Mouse (Mus musculus) lung, embryonic 14.5 days (tissue): Measurements from ENCODE around the gene Tmtc1. TPM values are rescaled to one million over a fixed set of nuclear protein-coding genes. Genes with fewer than 3 reads are reported as not detected.

ENCODE experiments used
- ATAC-seq: fragments of 200-750 bp; cut with Nextera tagmentation; 2 replicates; pipeline ENCODE4 v1.8.0; 2017; ENCODE audit warnings: mild to moderate bottlenecking, moderate TSS enrichment, moderate library complexity; ENCODE audit not compliant: insufficient read depth
- DNase-seq: peaks from one replicate; pipeline ENCODE4 v3.0.0-alpha.2; 2015
- H3K27ac ChIP-seq: fragments of 300-500 bp; sonication (generic); 2 replicates; pipeline ENCODE4 v1.5.1; 2014; ENCODE audit warnings: low read depth, mild to moderate bottlenecking, moderate library complexity
- H3K27me3 ChIP-seq: fragments of 300-500 bp; sonication (generic); 2 replicates; pipeline ENCODE4 v1.6.1; 2014; ENCODE audit warnings: low read length, control low read depth; ENCODE audit not compliant: insufficient read depth
- H3K36me3 ChIP-seq: fragments of 300-500 bp; sonication (generic); 2 replicates; pipeline ENCODE4 v1.6.1; 2014; ENCODE audit warnings: control low read depth; ENCODE audit not compliant: insufficient read depth
- H3K4me1 ChIP-seq: fragments of 300-500 bp; sonication (generic); 2 replicates; pipeline ENCODE4 v1.6.1; 2014; ENCODE audit warnings: antibody characterized with exemption, control low read depth; ENCODE audit not compliant: insufficient read depth
- H3K4me2 ChIP-seq: fragments of 300-500 bp; sonication (generic); 2 replicates; pipeline ENCODE4 v1.6.1; 2014; ENCODE audit warnings: mild to moderate bottlenecking
- H3K4me3 ChIP-seq: fragments of 300-500 bp; sonication (generic); 2 replicates; pipeline ENCODE4 v1.5.1; 2014; ENCODE audit warnings: low read depth, low read length
- H3K9ac ChIP-seq: fragments of 300-500 bp; sonication (generic); 2 replicates; pipeline ENCODE4 v1.6.1; 2014
- H3K9me3 ChIP-seq: fragments of 300-500 bp; sonication (generic); 2 replicates; pipeline ENCODE4 v1.6.1; 2016; ENCODE audit warnings: low read depth, low read length, control low read depth
- CTCF ChIP-seq: IDR thresholded peaks from 2 replicates; pipeline ENCODE4 v1.5.1; 2016; ENCODE audit warnings: antibody characterized with exemption, low read depth
- WGBS: fragments of 180-500 bp; shearing (Covaris S2); extraction: QIAGEN DNeasy Blood & Tissue Kit; methylation state at CpG from one replicate; pipeline ENCODE4 v1.1.7; 2014; 5-methylcytosine and 5-hydroxymethylcytosine counted together
- polyA plus RNA-seq: library from polyadenylated mRNA; unstranded; fragments of >200 nt; fragmentation: Nextera tagmentation; extraction: Ambion mirVana; gene quantifications from 2 replicates; pipeline ENCODE4 v1.2.1, GENCODE M21; 2014

Gene Tmtc1
- polyA plus RNA-seq, 1 experiment from 2014 or later = 3.6 TPM

DNA sequence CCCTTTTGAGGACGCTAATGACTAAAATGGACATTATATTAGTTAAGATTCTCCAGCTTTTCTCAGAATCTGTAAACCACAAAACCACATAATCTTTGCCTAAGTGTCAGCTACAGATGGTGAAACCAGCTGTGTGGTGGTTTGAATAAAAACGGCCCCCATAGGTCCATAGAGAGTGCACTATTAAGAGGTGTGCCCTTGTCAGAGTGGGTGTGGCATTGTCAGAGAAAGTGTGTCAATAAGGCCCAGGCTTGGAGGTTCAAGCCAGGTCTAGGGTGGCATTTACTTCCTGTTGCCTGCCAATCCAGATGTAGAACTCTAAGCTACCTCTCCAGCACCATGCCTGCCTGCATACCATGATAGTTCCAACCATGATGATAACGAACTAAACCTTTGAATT, 99.2 kb downstream of the Tmtc1 start:
- Histone ChIP-seq H3K27ac (no peak overlapping the region), H3K4me1 (no peaks in the 10 kb centered on the region), H3K9ac (no peak overlapping the region), H3K4me2 (no peak overlapping the region), H3K36me3 (no peaks in the 10 kb centered on the region), H3K4me3 (no peak overlapping the region), H3K27me3 (no peaks in the 10 kb centered on the region), H3K9me3 (no peaks in the 10 kb centered on the region)
- DNase-seq = no peak
- ATAC-seq = no peak
- WGBS = 74% methylated on average over 3 of the region's 3 CpGs
- no peak for TF ChIP-seq CTCF

DNA sequence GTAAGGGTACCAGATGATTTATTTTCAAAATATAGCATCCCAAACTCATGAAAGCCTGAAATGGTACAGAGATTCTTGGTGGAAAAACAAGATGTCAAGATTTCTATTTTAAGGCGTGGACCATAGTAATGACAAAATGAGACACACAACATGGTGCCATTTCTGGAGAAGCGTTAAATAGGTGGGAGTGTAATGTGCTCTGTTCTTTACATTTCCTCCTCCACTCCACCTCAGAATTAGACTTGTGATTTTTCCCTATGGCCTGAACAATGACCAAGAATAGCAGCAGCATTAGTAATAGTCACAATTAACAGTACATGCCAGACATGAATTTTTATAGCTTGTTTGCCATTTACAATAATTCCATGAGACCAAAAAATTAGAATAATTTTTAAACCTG, 102.0 kb downstream of the Tmtc1 start:
- ATAC-seq (no peak), DNase-seq (no peak)
- H3K36me3 ChIP-seq = no peaks in the 10 kb centered on the region
- H3K9ac ChIP-seq = no peak overlapping the region
- no peaks in the 10 kb centered on the region for H3K9me3 ChIP-seq
- H3K4me3 ChIP-seq = no peak overlapping the region
- no peak for TF ChIP-seq CTCF
- H3K27ac ChIP-seq = no peak overlapping the region
- no peaks in the 10 kb centered on the region for H3K4me1 ChIP-seq
- no peaks in the 10 kb centered on the region for H3K27me3 ChIP-seq
- H3K4me2 ChIP-seq = no peak overlapping the region
- WGBS = 91% methylated on average over 2 of the region's 2 CpGs

DNA sequence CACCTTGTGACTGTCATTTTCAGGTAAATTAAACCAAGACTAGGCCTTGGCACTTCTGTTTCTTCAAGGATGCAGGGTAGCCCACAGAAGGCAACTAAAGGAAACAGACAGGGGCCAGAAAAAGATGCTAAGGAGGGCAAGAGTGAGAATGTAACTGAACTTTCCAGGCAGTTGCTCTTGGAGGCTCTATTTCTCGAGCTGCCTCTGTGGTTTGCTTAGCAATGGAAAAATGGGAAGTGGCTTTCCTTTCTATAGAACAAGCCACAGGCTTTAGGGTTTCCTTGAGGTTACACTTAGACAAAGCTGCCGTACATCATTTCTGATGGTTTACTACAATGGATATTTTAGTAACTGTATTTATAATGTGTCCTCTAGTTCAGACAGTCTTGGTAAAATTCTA, 102.4 kb downstream of the Tmtc1 start:
- TF ChIP-seq CTCF = no peak

DNA sequence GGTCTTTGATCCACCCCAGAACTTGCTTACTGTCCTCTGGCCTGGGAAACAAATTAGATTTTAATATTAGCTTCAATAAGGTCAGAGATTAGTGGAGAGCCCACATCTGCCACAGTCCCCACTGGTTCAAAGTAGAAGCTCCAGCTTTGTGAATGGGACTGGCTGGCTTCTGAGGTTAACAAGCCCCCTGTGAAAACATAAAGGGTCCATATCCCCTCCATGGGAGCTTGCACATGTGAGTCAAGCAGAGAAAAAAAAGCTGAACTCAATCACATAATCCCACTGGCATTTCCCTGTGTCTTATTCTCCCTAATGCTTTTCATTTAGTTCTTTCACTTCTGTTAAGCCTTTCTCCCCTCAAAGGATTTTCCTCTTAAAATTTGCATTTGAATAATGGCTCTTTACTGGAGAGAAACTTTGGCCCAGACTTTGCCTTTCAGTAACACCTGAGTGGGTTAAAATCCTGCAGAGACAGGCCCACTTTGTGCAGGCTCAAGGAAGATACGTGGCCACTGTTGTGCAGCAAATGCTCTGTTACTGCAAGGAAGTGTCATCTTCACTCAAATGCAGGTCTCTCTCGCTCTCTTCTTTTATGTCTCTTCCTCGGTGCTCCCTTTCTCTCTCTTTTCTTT, 105.7 kb downstream of the Tmtc1 start:
- DNase-seq (no peak), ATAC-seq (no peak)
- Histone ChIP-seq H3K4me2 (no peak overlapping the region), H3K27ac (no peak overlapping the region), H3K4me1 (no peaks in the 10 kb centered on the region), H3K36me3 (no peaks in the 10 kb centered on the region), H3K4me3 (no peak overlapping the region), H3K27me3 (no peaks in the 10 kb centered on the region), H3K9me3 (no peaks in the 10 kb centered on the region), H3K9ac (no peak overlapping the region)
- no peak for TF ChIP-seq CTCF
- 65% methylated on average over 3 of the region's 3 CpGs for WGBS

More for the DNA sequence above, 102.4 kb downstream of the Tmtc1 start:
- no peaks in the 10 kb centered on the region for H3K27me3 ChIP-seq
- H3K9ac ChIP-seq = no peak overlapping the region
- ATAC-seq = no peak
- H3K36me3 ChIP-seq = no peaks in the 10 kb centered on the region
- no peak overlapping the region for H3K4me3 ChIP-seq
- H3K4me2 ChIP-seq = no peak overlapping the region
- 71% methylated on average over 2 of the region's 2 CpGs for WGBS
- H3K27ac ChIP-seq = no peak overlapping the region
- H3K9me3 ChIP-seq = no peaks in the 10 kb centered on the region
- no peaks in the 10 kb centered on the region for H3K4me1 ChIP-seq
- DNase-seq = no peak

GRCm38 (mm10) chr6:148336290-148336955, 107.8 kb downstream of the Tmtc1 start:
- no peak for DNase-seq
- no peaks in the 10 kb centered on the region for H3K4me1 ChIP-seq
- H3K4me2 ChIP-seq = no peak overlapping the region
- no peak overlapping the region for H3K9ac ChIP-seq
- no peak for TF ChIP-seq CTCF
- no peaks in the 10 kb centered on the region for H3K36me3 ChIP-seq
- no peaks in the 10 kb centered on the region for H3K27me3 ChIP-seq
- H3K27ac ChIP-seq = no peak overlapping the region
- no peak for ATAC-seq
- no peaks in the 10 kb centered on the region for H3K9me3 ChIP-seq
- H3K4me3 ChIP-seq = no peak overlapping the region

GRCm38 (mm10) chr6:148331916-148332315, 112.3 kb downstream of the Tmtc1 start:
- Histone ChIP-seq H3K4me3 (no peak overlapping the region), H3K9ac (no peak overlapping the region), H3K36me3 (no peaks in the 10 kb centered on the region), H3K9me3 (no peaks in the 10 kb centered on the region), H3K4me2 (no peak overlapping the region), H3K27me3 (no peaks in the 10 kb centered on the region), H3K27ac (no peak overlapping the region), H3K4me1 (no peaks in the 10 kb centered on the region)
- no peak for ATAC-seq
- 81% methylated on average over 2 of the region's 2 CpGs for WGBS
- no peak for DNase-seq
- TF ChIP-seq CTCF = no peak

- no peak for ATAC-seq
Measured at GRCm38 (mm10) chr6:148329976-148330375, 114.2 kb downstream of the Tmtc1 start.

More at GRCm38 (mm10) chr6:148329976-148330375, 114.2 kb downstream of the Tmtc1 start:
- Histone ChIP-seq H3K27ac (no peak overlapping the region), H3K9me3 (no peaks in the 10 kb centered on the region), H3K9ac (no peak overlapping the region), H3K4me3 (no peak overlapping the region), H3K36me3 (no peaks in the 10 kb centered on the region), H3K4me2 (no peak overlapping the region), H3K27me3 (no peaks in the 10 kb centered on the region), H3K4me1 (no peaks in the 10 kb centered on the region)
- no peak for TF ChIP-seq CTCF
- DNase-seq = peak; percentile 54
